Comparison of ENCODE assay signal across 7 mouse cellular contexts in genomic region chr9:114380881-114381733, GRCm38 (mm10). TPM values are rescaled to one million over a fixed set of nuclear protein-coding genes. Genes with fewer than 3 reads are reported as not detected.
DNase-seq lines count a peak whose midpoint lies in the region; ATAC-seq and TF ChIP-seq lines count a peak whose summit lies in the region.

No protein-coding gene starts in this region.

- peak; percentile 62 for ATAC-seq in Patski
- ATAC-seq in erythroid progenitor cell, adult 5-6 weeks (replicated peaks; ENCODE audit: low FRiP score, poor library complexity, severe bottlenecking) = peak; percentile 70; the same call in 1 of the 2 replicates
- ATAC-seq in megakaryocyte progenitor cell, adult 5-6 weeks (replicated peaks; ENCODE audit: poor library complexity) = peak; percentile 56

- H3K27me3 ChIP-seq in liver, adult 2 months (ENCODE audit: control insufficient read depth, insufficient read depth, low read length) = no peaks in the 10 kb centered on the region
- H3K27me3 ChIP-seq in Patski = no peaks in the 10 kb centered on the region
- H3K27me3 ChIP-seq in kidney, adult 2 months (replicated peaks; ENCODE audit: control insufficient read depth, insufficient read depth, low read length) = no peaks in the 10 kb centered on the region

- TF ChIP-seq CTCF in liver, adult 2 months (IDR thresholded peaks at IDR 0.05; ENCODE audit: low read depth, low read length) = peak; percentile 54
- TF ChIP-seq CTCF in Patski (IDR thresholded peaks at IDR 0.05) = peak; percentile 62
- 0 out of 2 replicates have a peak, but pooled peaks have one; percentile 23 for TF ChIP-seq CTCF in kidney, adult 2 months (conservative IDR thresholded peaks at IDR 0.05; ENCODE audit: insufficient read depth, insufficient read length, low read depth, low read length)

- H3K9ac ChIP-seq in liver, adult 2 months (ENCODE audit: low read depth, low read length) = no peak overlapping the region

- CTCF ChIA-PET in Patski (lab: Charles Lee) = interaction anchor here (0.5 to 2.5 kb wide), 4 partner anchors 16 to 442 kb away, joined by 3 to 6 read pairs (median 4); no protein-coding TSS in a partner anchor

- in situ Hi-C loops in Patski (cut with MboI; ENCODE audit: low pct_unique_long_range_greater_than_20kb) = loop anchor here (25.0 kb wide), 1 partner anchor 344 kb away; the partner anchor contains the start of gene Fbxl2

- peak; percentile 18 for DNase-seq in liver, adult 2 months (ENCODE audit: extremely low read depth, low read depth, low spot score)
- DNase-seq in liver = no peak
- DNase-seq in Patski (ENCODE audit: low read depth, low spot score) = no peak
- DNase-seq in kidney, adult 2 months = peak; percentile 63
- peak; percentile 68 for DNase-seq in yolk sac, embryonic 10.5 days (ENCODE audit: low spot score)

- no peak overlapping the region for H3K4me3 ChIP-seq in liver, adult 2 months (ENCODE audit: insufficient read depth, low read depth, low read length)
- no peak overlapping the region for H3K4me3 ChIP-seq in kidney, adult 2 months (ENCODE audit: insufficient read depth, low read depth, low read length)

- H3K79me2 ChIP-seq in liver, adult 2 months (ENCODE audit: control insufficient read depth, insufficient read depth, low read length) = no peaks in the 10 kb centered on the region

- H3K4me1 ChIP-seq in liver, adult 2 months (ENCODE audit: control insufficient read depth, insufficient read depth, low read length) = no peaks in the 10 kb centered on the region
- H3K4me1 ChIP-seq in kidney, adult 2 months (ENCODE audit: control insufficient read depth, insufficient read depth, low read length) = peaks cover 6% of the 10 kb centered on the region; the same call in 1 of the 2 replicates

- no peaks in the 10 kb centered on the region for H3K36me3 ChIP-seq in liver, adult 2 months (ENCODE audit: control insufficient read depth, insufficient read depth, low read length)
- no peaks in the 10 kb centered on the region; the same call in 1 of the 2 replicates for H3K36me3 ChIP-seq in kidney, adult 2 months (ENCODE audit: control insufficient read depth, insufficient read depth, low read length)

- no peak for TF ChIP-seq POLR2A in liver, adult 2 months (IDR thresholded peaks at IDR 0.05; ENCODE audit: extremely low read depth, insufficient read depth, low read length)
- no peak for TF ChIP-seq POLR2A in kidney, adult 2 months (IDR thresholded peaks at IDR 0.05; ENCODE audit: low read depth, low read length)

- 69% methylated on average over 17 of the region's 17 CpGs for WGBS in liver, adult 2 months
- 61% methylated on average over 17 of the region's 17 CpGs for WGBS in kidney, adult 2 months

- POLR2A ChIA-PET in Patski (lab: Charles Lee) = no interaction called here

- H3K27ac ChIP-seq in liver, adult 2 months (replicated peaks; ENCODE audit: insufficient read depth, low read depth, low read length) = no peak overlapping the region
- H3K27ac ChIP-seq in kidney, adult 2 months (ENCODE audit: insufficient read depth, low read depth, low read length) = no peak overlapping the region

RNA-seq across cellular contexts. Expression of gene Crtap, which starts 9.4 kb away (rescaled TPM):
- 4.8 and 5.5 TPM in 2 replicates for total RNA-seq in liver, adult 2 months (2014; rRNA removed)
- 9.6 and 12.7 TPM in 2 replicates for polyA plus RNA-seq in liver, adult 2 months (2012; rRNA removed)
- polyA plus RNA-seq in Patski (2021) = 179 TPM
- 10.1 and 12.6 TPM in 2 replicates for total RNA-seq in erythroid progenitor cell, adult 5-6 weeks (2015; ENCODE audit: low replicate concordance)
- total RNA-seq in erythroid progenitor cell, adult 5-6 weeks (2017; ENCODE audit: low replicate concordance) = 1.7 and 3.5 TPM in 2 replicates
- 86.3 and 98.7 TPM in 2 replicates for polyA plus RNA-seq in kidney, adult 2 months (2012; rRNA removed)
- total RNA-seq in megakaryocyte progenitor cell, adult 5-6 weeks (2015) = 79.4 and 90.2 TPM in 2 replicates
- total RNA-seq in megakaryocyte progenitor cell, adult 5-6 weeks (2017) = 22.0 and 33.4 TPM in 2 replicates

RNA-seq across cellular contexts. Expression of gene Glb1, which starts 19.8 kb away (rescaled TPM):
- 13.2 and 13.6 TPM in 2 replicates for total RNA-seq in liver, adult 2 months (2014; rRNA removed)
- 14.4 and 16.7 TPM in 2 replicates for polyA plus RNA-seq in liver, adult 2 months (2012; rRNA removed)
- polyA plus RNA-seq in Patski (2021) = 66.2 TPM
- total RNA-seq in erythroid progenitor cell, adult 5-6 weeks (2015; ENCODE audit: low replicate concordance) = 7.6 and 8.8 TPM in 2 replicates
- total RNA-seq in erythroid progenitor cell, adult 5-6 weeks (2017; ENCODE audit: low replicate concordance) = 2.3 and 3.3 TPM in 2 replicates
- polyA plus RNA-seq in kidney, adult 2 months (2012; rRNA removed) = 144 and 165 TPM in 2 replicates
- 40.1 and 42.1 TPM in 2 replicates for total RNA-seq in megakaryocyte progenitor cell, adult 5-6 weeks (2015)
- total RNA-seq in megakaryocyte progenitor cell, adult 5-6 weeks (2017) = 36.3 and 38.4 TPM in 2 replicates

RNA-seq across cellular contexts. Expression of gene Tmppe, which starts 19.8 kb away (rescaled TPM):
- 3.0 and 4.4 TPM in 2 replicates for total RNA-seq in liver, adult 2 months (2014; rRNA removed)
- 2.3 and 3.6 TPM in 2 replicates for polyA plus RNA-seq in liver, adult 2 months (2012; rRNA removed)
- 5.7 TPM for polyA plus RNA-seq in Patski (2021)
- not detected in 2 replicates for total RNA-seq in erythroid progenitor cell, adult 5-6 weeks (2015; ENCODE audit: low replicate concordance)
- total RNA-seq in erythroid progenitor cell, adult 5-6 weeks (2017; ENCODE audit: low replicate concordance) = 2.3 TPM in 2 replicates
- polyA plus RNA-seq in kidney, adult 2 months (2012; rRNA removed) = 11.4 and 15.7 TPM in 2 replicates
- 2.4 and 3.4 TPM in 2 replicates for total RNA-seq in megakaryocyte progenitor cell, adult 5-6 weeks (2015)
- 4.6 and 5.0 TPM in 2 replicates for total RNA-seq in megakaryocyte progenitor cell, adult 5-6 weeks (2017)

RNA-seq across cellular contexts. Expression of gene Bcl2a1c, which starts 51.2 kb away (rescaled TPM):
- total RNA-seq in liver, adult 2 months (2014; rRNA removed) = 0.67 TPM in 1 of 2 replicates, not detected in the other
- not detected in 2 replicates for polyA plus RNA-seq in liver, adult 2 months (2012; rRNA removed)
- polyA plus RNA-seq in Patski (2021) = not detected
- not detected in 2 replicates for total RNA-seq in erythroid progenitor cell, adult 5-6 weeks (2015; ENCODE audit: low replicate concordance)
- not detected in 2 replicates for total RNA-seq in erythroid progenitor cell, adult 5-6 weeks (2017; ENCODE audit: low replicate concordance)
- polyA plus RNA-seq in kidney, adult 2 months (2012; rRNA removed) = not detected in 2 replicates
- total RNA-seq in megakaryocyte progenitor cell, adult 5-6 weeks (2015) = not detected in 2 replicates
- not detected in 2 replicates for total RNA-seq in megakaryocyte progenitor cell, adult 5-6 weeks (2017)

Comparison
In these comparisons a context has a peak if more than half of its experiments do, and no peak if none do; other contexts are left out.
1. DNase-seq: peak in liver, adult 2 months (single experiment), kidney, adult 2 months (single experiment) and yolk sac, embryonic 10.5 days (single experiment); none in liver (single experiment) and Patski (single experiment).
2. Peak in every context shown above with its lines, with median percentiles within 50 percentile points of each other: CTCF ChIP-seq and ATAC-seq.